Mouse (Mus musculus) urinary bladder, postnatal 25 days (tissue): ENCODE measurements around the gene Ncoa4.

ENCODE experiments used
- DNase-seq: peaks from one replicate; pipeline ENCODE4 v3.0.0; 2022; ENCODE audit warnings: low spot score

The Ncoa4 gene

GRCm38 (mm10) chr14:32201791-32202451, 42.3 kb downstream of the Ncoa4 start, which contains the start of the genes Timm23 and Parg:
TSS of gene Timm23 (minus strand) at chr14:32201898.
TSS of gene Parg (plus strand) at chr14:32201949.
- peak; percentile 79 for DNase-seq

GRCm38 (mm10) chr14:32226601-32227000, 66.9 kb downstream of the Ncoa4 start:
- no peak for DNase-seq

- peak; percentile 67 for DNase-seq
Observed at GRCm38 (mm10) chr14:32228996-32229395, 69.3 kb downstream of the Ncoa4 start.
